Mouse (Mus musculus) midbrain, embryonic 15.5 days (tissue): ENCODE data around the gene Ttc30a1. TPM values are rescaled to one million over a fixed set of nuclear protein-coding genes. Genes with fewer than 3 reads are reported as not detected.
"Not testable (repeated sequence)": the region's sequence is repeated elsewhere in the genome, so short reads cannot be mapped to it uniquely, and the experiment has no call there.

Source experiments
- ATAC-seq: fragments of 200-750 bp; cut with Nextera tagmentation; replicated peaks from 2 replicates; pipeline ENCODE4 v1.8.0; 2017; ENCODE audit warnings: moderate TSS enrichment
- H3K27ac ChIP-seq: fragments of 300-500 bp; sonication (generic); 2 replicates; pipeline ENCODE4 v1.5.1; 2015; ENCODE audit warnings: mild to moderate bottlenecking, inconsistent platforms
- H3K27me3 ChIP-seq: fragments of 300-500 bp; sonication (generic); replicated peaks from 2 replicates; pipeline ENCODE4 v1.6.1; 2015; ENCODE audit warnings: inconsistent platforms
- H3K36me3 ChIP-seq: fragments of 300-500 bp; sonication (generic); replicated peaks from 2 replicates; pipeline ENCODE4 v1.6.1; 2015; ENCODE audit warnings: inconsistent platforms
- H3K4me1 ChIP-seq: fragments of 300-500 bp; sonication (generic); 2 replicates; pipeline ENCODE4 v1.6.1; 2015; ENCODE audit warnings: inconsistent platforms
- H3K4me2 ChIP-seq: fragments of 300-500 bp; sonication (generic); 2 replicates; pipeline ENCODE4 v1.6.1; 2015; ENCODE audit warnings: inconsistent platforms, mild to moderate bottlenecking, moderate library complexity
- H3K4me3 ChIP-seq: fragments of 300-500 bp; sonication (generic); 2 replicates; pipeline ENCODE4 v1.5.1; 2015; ENCODE audit warnings: mild to moderate bottlenecking, inconsistent platforms
- H3K9ac ChIP-seq: fragments of 300-500 bp; sonication (generic); 2 replicates; pipeline ENCODE4 v1.6.1; 2015; ENCODE audit warnings: mild to moderate bottlenecking, inconsistent platforms
- H3K9me3 ChIP-seq: fragments of 300-500 bp; sonication (generic); 2 replicates; pipeline ENCODE4 v1.6.1; 2016; ENCODE audit warnings: inconsistent platforms
- WGBS: fragments of 180-500 bp; shearing (Covaris S2); methylation state at CpG from one replicate; pipeline ENCODE4 v1.1.7; 2015; ENCODE audit warnings: mixed read lengths; 5-methylcytosine and 5-hydroxymethylcytosine counted together
- polyA plus RNA-seq: library from polyadenylated mRNA; unstranded; fragments of >200 nt; fragmentation: Nextera tagmentation; extraction: Ambion mirVana; gene quantifications from 2 replicates; pipeline ENCODE4 v1.2.1, GENCODE M21; 2015

The Ttc30a1 gene
- polyA plus RNA-seq, 1 experiment from 2014 or later, result 9.2 TPM

DNA sequence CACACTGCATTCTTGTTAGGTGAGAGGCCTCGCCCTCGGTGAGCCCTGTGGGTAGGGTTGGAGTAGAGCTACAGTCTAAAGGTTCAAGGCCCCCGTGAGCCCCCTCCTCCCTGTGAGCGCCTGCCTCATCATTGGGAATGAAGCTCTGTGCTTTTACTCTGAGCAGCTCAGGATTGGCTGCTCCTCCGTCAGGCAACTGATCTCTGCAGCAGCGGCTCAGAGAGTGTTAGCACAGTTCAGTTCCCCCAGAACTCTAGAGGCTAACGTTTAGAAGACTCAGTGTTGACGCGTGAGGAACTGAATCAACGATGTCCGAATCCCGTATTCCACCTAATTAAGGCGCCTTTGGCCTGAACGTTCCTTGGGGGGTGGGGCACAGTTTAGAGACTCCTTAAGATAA, 26.1 kb downstream of the Ttc30a1 start:
- H3K9ac ChIP-seq, result no peak overlapping the region
- WGBS, result 53% methylated on average over 14 of the region's 14 CpGs
- H3K4me2 ChIP-seq, result no peak overlapping the region
- no peak overlapping the region for H3K4me3 ChIP-seq
- H3K27ac ChIP-seq, result no peak overlapping the region
- no peaks in the 10 kb centered on the region for H3K27me3 ChIP-seq
- H3K4me1 ChIP-seq, result peaks cover 16% of the 10 kb centered on the region
- no peak for ATAC-seq
- H3K36me3 ChIP-seq, result no peaks in the 10 kb centered on the region
- no peaks in the 10 kb centered on the region for H3K9me3 ChIP-seq

- Histone ChIP-seq H3K9ac (no peak overlapping the region), H3K4me2 (no peak overlapping the region), H3K27me3 (no peaks in the 10 kb centered on the region), H3K27ac (no peak overlapping the region), H3K4me3 (no peak overlapping the region), H3K9me3 (no peaks in the 10 kb centered on the region), H3K4me1 (no peaks in the 10 kb centered on the region), H3K36me3 (no peaks in the 10 kb centered on the region)
- ATAC-seq, result no peak
- WGBS, result 94% methylated on average over 5 of the region's 5 CpGs
Measured at GRCm38 (mm10) chr2:75953320-75953719, 28.4 kb downstream of the Ttc30a1 start.

DNA sequence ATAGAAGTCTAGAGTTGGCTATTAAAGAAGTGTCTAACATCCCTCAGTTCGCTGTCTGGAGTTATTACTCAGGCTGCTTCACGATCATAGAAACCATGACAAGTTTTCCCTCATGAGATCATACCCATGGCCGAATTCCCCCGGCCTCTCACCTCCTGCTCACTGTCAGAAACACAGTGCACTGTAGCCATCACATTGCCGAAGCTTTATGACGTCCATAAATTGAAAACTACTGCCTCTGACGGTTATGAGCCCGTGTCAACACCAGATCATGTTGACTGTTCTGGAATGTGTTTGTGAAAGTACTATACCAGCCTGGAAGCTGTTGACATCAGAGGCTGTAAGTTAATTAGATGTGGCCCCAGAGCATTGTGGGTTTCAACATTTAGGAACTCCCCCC, 31.1 kb downstream of the Ttc30a1 start:
- H3K9ac ChIP-seq, result no peak overlapping the region
- 91% methylated on average over 8 of the region's 8 CpGs for WGBS
- H3K36me3 ChIP-seq, result no peaks in the 10 kb centered on the region
- H3K4me1 ChIP-seq, result no peaks in the 10 kb centered on the region
- no peaks in the 10 kb centered on the region for H3K9me3 ChIP-seq
- no peaks in the 10 kb centered on the region for H3K27me3 ChIP-seq
- ATAC-seq, result no peak
- no peak overlapping the region for H3K4me3 ChIP-seq
- no peak overlapping the region for H3K4me2 ChIP-seq
- no peak overlapping the region for H3K27ac ChIP-seq

GRCm38 (mm10) chr2:75938117-75939063, 43.4 kb downstream of the Ttc30a1 start, which contains the start of gene Ttc30b:
Ttc30b (minus strand) TSS chr2:75938585.
- peaks cover 8% of the 10 kb centered on the region for H3K4me1 ChIP-seq
- H3K9me3 ChIP-seq, result no peaks in the 10 kb centered on the region
- WGBS, result 3% methylated on average over 42 of the region's 42 CpGs
- no peaks in the 10 kb centered on the region for H3K36me3 ChIP-seq
- ATAC-seq, result peak; percentile 93
- 0 out of 2 replicates have a peak, but pooled peaks cover 2% of the 10 kb centered on the region for H3K27me3 ChIP-seq
- peak within 1 kb of the TSS; percentile 52 for H3K4me2 ChIP-seq
- H3K9ac ChIP-seq, result peak within 1 kb of the TSS; percentile 54
- H3K27ac ChIP-seq, result peak within 1 kb of the TSS; percentile 84
- H3K4me3 ChIP-seq, result peak within 1 kb of the TSS; percentile 51

DNA sequence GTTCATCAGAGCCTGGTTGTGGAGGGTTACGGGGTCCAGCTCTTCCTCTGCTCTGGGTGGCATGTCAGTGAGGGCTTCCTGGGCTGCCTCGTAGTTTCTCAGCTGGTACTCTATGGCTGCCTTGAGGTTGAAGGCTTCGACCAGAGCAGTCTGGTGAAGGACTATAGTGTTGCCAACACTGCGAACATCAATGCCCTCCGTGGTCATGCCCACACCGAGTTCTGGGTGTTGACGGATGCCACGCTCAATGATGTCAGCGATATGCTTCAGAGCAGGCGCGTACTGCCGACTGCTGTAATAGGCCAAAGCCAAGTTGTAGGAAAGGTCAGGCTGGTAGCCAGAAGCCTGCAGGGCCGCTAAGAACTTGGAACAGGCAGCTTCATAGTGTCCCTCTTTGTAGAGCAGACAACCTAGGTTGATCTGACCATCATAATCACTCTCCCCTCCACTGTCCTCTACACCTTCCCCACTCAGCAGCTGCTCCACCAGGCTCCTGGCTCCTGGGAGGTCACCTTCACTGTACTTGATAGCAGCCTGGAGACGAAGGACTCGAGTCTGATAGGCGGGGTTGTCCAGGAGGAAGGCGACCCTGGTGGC, 44.1 kb downstream of the Ttc30a1 start:
- H3K4me1 ChIP-seq, H3K27me3 ChIP-seq, H3K36me3 ChIP-seq, H3K9me3 ChIP-seq: not testable (repeated sequence)
- Histone ChIP-seq H3K4me3 (peak overlapping the region; percentile 51), H3K4me2 (peak overlapping the region; percentile 52), H3K27ac (0 out of 2 replicates have a peak overlapping the region, but pooled peaks have one; percentile 84), H3K9ac (peak overlapping the region; percentile 54; the same call in 1 of the 2 replicates)
- peak; percentile 56; the same call in 1 of the 2 replicates for ATAC-seq
- 72% methylated on average over 16 of the region's 17 CpGs for WGBS

DNA sequence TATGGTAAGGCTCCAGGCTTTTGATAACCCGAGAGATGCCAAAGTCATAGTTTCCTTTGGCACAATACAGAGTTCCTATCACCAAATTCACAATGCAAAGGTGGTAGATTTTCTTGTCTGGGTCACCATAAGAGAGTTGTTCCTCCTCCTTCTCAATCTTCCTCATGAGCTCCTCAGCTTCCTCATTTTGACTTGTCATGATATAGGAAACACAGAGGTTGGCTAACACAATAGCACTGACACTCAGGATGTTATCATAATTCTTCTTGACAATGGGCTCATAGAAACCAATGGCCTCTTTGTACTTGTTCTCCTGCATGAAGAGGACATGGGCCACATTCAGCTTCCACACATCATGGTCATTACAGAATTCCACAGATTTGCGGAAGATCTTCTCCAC, 45.1 kb downstream of the Ttc30a1 start:
- not testable (repeated sequence) for H3K9ac ChIP-seq, ATAC-seq, H3K9me3 ChIP-seq, H3K27ac ChIP-seq, H3K27me3 ChIP-seq, H3K4me1 ChIP-seq, H3K4me3 ChIP-seq, H3K4me2 ChIP-seq, H3K36me3 ChIP-seq
- 94% methylated on average over 2 of the region's 2 CpGs for WGBS

- no peak overlapping the region for H3K9ac ChIP-seq
- no peak for ATAC-seq
- H3K4me2 ChIP-seq, result no peak overlapping the region
- H3K36me3 ChIP-seq, result no peaks in the 10 kb centered on the region
- H3K4me3 ChIP-seq, result no peak overlapping the region
- whole genome bisulfite sequencing, result 49% methylated on average over 7 of the region's 7 CpGs
- no peak overlapping the region for H3K27ac ChIP-seq
- no peaks in the 10 kb centered on the region for H3K27me3 ChIP-seq
- peaks cover 3% of the 10 kb centered on the region; the same call in 1 of the 2 replicates for H3K4me1 ChIP-seq
- H3K9me3 ChIP-seq, result no peaks in the 10 kb centered on the region
Measured at GRCm38 (mm10) chr2:75933541-75933940, 48.2 kb downstream of the Ttc30a1 start.

DNA sequence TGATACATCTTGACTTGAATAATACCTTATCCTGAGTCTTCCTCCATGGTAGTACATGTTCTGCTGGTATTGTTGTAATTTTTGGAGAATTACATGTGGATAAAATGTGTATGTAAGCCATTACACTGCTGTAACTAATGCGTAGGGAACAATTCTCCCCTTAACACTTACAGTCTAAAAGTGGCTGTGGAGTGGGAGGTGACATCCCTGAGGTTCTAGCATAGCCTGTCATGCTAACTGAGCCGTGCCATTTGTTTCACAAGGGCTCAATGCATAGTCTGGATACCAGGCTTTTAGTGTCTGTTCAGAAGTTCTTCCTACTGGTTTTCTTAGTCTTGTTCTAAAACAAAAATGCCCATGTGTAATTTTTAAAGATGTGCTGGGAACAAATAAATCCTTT, 50.8 kb downstream of the Ttc30a1 start:
- no peak for ATAC-seq
- H3K27ac ChIP-seq, result no peak overlapping the region
- H3K27me3 ChIP-seq, result no peaks in the 10 kb centered on the region
- H3K9ac ChIP-seq, result no peak overlapping the region
- no peaks in the 10 kb centered on the region; the same call in 1 of the 2 replicates for H3K36me3 ChIP-seq
- WGBS, result 92% methylated on average over 2 of the region's 2 CpGs
- H3K9me3 ChIP-seq, result no peaks in the 10 kb centered on the region
- H3K4me1 ChIP-seq, result no peaks in the 10 kb centered on the region
- no peak overlapping the region for H3K4me3 ChIP-seq
- H3K4me2 ChIP-seq, result no peak overlapping the region

DNA sequence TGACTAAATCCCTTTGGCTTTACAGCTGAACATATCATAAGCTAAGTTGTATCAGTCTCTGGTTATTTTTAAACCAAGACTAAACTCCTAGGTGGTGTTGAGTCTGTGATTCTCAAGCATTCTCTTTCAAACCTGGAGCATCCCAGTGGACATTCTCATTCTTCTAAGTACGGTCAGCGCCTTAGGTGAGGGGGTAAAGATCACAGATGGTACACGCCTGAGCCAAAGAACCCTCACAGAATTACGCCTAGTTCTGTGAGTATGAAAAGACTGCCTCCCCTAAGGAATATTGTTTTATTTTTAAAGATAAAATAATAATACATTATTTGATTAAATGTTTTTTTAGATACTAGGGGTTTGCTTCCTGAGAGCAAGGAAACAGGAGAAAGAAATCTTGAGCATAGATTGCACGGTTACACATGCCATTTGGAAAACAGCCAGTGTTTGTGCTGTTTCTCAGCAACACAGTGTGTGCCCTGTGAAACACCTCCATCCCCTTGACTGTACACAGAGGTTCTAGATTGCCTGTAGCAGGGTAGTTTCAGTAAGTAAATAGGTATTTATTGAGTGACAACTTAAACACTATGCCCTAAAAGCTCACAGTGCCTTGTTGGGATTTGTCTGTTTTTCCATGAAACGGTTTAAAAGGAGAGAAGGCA, 51.9 kb downstream of the Ttc30a1 start:
- no peaks in the 10 kb centered on the region for H3K4me1 ChIP-seq
- no peak for ATAC-seq
- H3K4me3 ChIP-seq, result no peak overlapping the region
- H3K36me3 ChIP-seq, result no peaks in the 10 kb centered on the region; the same call in 1 of the 2 replicates
- H3K27me3 ChIP-seq, result no peaks in the 10 kb centered on the region
- no peak overlapping the region for H3K27ac ChIP-seq
- H3K4me2 ChIP-seq, result no peak overlapping the region
- H3K9ac ChIP-seq, result no peak overlapping the region
- no peaks in the 10 kb centered on the region for H3K9me3 ChIP-seq
- WGBS, result 92% methylated on average over 6 of the region's 6 CpGs

DNA sequence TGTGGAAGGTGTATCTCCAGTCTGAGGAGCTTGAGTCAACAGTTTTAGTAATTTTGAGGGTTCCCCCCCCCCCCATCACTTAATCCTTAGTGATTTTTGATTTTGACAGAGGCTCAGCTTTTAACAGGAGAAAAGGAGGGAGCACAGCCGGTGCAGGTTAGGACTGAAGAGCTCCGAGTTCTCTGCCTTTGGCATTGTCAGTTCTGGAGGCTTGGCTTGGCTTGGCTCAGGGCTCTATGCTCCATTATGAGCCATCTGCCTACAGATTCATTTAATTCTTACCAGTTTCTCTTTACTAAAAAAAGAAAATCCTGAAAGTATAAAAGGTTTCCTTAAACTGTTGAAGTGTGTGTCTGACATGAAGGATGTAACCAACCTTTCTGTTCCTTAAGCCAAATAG, 52.6 kb downstream of the Ttc30a1 start:
- Histone ChIP-seq H3K9me3 (no peaks in the 10 kb centered on the region), H3K9ac (no peak overlapping the region), H3K4me2 (no peak overlapping the region), H3K36me3 (no peaks in the 10 kb centered on the region; the same call in 1 of the 2 replicates), H3K4me3 (no peak overlapping the region), H3K4me1 (no peaks in the 10 kb centered on the region), H3K27ac (no peak overlapping the region), H3K27me3 (no peaks in the 10 kb centered on the region)
- ATAC-seq, result no peak
- 85% methylated on average over 2 of the region's 2 CpGs for WGBS
